Mouse (Mus musculus) limb, embryonic 13.5 days (tissue): ENCODE results near the gene Cped1. TPM values are rescaled to one million over a fixed set of nuclear protein-coding genes. Genes with fewer than 3 reads are reported as not detected.
A peak's percentile ranks its signal among the peaks of the same experiment; 100 is the strongest.

Experiments
- ATAC-seq: fragments of 200-750 bp; cut with Nextera tagmentation; 2 replicates; pipeline ENCODE4 v1.8.0; 2017; ENCODE audit warnings: low read depth, moderate number of reproducible peaks, moderate TSS enrichment; ENCODE audit not compliant: low FRiP score
- H3K27ac ChIP-seq: fragments of 300-500 bp; sonication (generic); 2 replicates; pipeline ENCODE4 v1.5.1; 2015; ENCODE audit warnings: inconsistent platforms, mild to moderate bottlenecking, moderate library complexity
- H3K27me3 ChIP-seq: fragments of 300-500 bp; sonication (generic); 2 replicates; pipeline ENCODE4 v1.6.1; 2015; ENCODE audit warnings: mild to moderate bottlenecking, inconsistent platforms
- H3K36me3 ChIP-seq: fragments of 300-500 bp; sonication (generic); 2 replicates; pipeline ENCODE4 v1.6.1; 2015; ENCODE audit warnings: inconsistent platforms, mild to moderate bottlenecking, moderate library complexity
- H3K4me1 ChIP-seq: fragments of 300-500 bp; sonication (generic); 2 replicates; pipeline ENCODE4 v1.6.1; 2015; ENCODE audit warnings: inconsistent platforms
- H3K4me2 ChIP-seq: fragments of 300-500 bp; sonication (generic); replicated peaks from 2 replicates; pipeline ENCODE4 v1.6.1; 2015; ENCODE audit warnings: inconsistent platforms, mild to moderate bottlenecking, moderate library complexity
- H3K4me3 ChIP-seq: fragments of 300-500 bp; sonication (generic); 2 replicates; pipeline ENCODE4 v1.5.1; 2015; ENCODE audit warnings: moderate library complexity, mild to moderate bottlenecking, inconsistent platforms
- H3K9ac ChIP-seq: fragments of 300-500 bp; sonication (generic); 2 replicates; pipeline ENCODE4 v1.6.1; 2015; ENCODE audit warnings: mild to moderate bottlenecking, inconsistent platforms
- H3K9me3 ChIP-seq: fragments of 300-500 bp; sonication (generic); 2 replicates; pipeline ENCODE4 v1.6.1; 2016; ENCODE audit warnings: inconsistent platforms
- WGBS: fragments of 180-500 bp; shearing (Covaris S2); methylation state at CpG from one replicate; pipeline ENCODE4 v1.1.7; 2015; 5-methylcytosine and 5-hydroxymethylcytosine counted together
- polyA plus RNA-seq: library from polyadenylated mRNA; unstranded; fragments of >200 nt; fragmentation: Nextera tagmentation; extraction: Ambion mirVana; gene quantifications from 2 replicates; pipeline ENCODE4 v1.2.1, GENCODE M21; 2015

Cped1 gene
- polyA plus RNA-seq, 1 experiment from 2014 or later, result 53.5 TPM

GRCm38 (mm10) chr6:21986660-21987331, 1.1 kb downstream of the Cped1 start:
- 2% methylated on average over 24 of the region's 24 CpGs for WGBS

GRCm38 (mm10) chr6:21987554-21987953, 1.8 kb downstream of the Cped1 start:
- H3K9me3 ChIP-seq, result no peaks in the 10 kb centered on the region
- peak overlapping the region; percentile 55 for H3K4me3 ChIP-seq
- ATAC-seq, result no peak
- H3K4me2 ChIP-seq, result peak overlapping the region; percentile 71
- H3K4me1 ChIP-seq, result peaks cover 27% of the 10 kb centered on the region
- 0 out of 2 replicates have a peak, but pooled peaks cover 3% of the 10 kb centered on the region for H3K36me3 ChIP-seq
- WGBS, result 28% methylated on average over 2 of the region's 2 CpGs
- H3K9ac ChIP-seq, result peak overlapping the region; percentile 81
- H3K27ac ChIP-seq, result peak overlapping the region; percentile 93
- no peaks in the 10 kb centered on the region for H3K27me3 ChIP-seq

More at GRCm38 (mm10) chr6:21986660-21987331, 1.1 kb downstream of the Cped1 start:
- Histone ChIP-seq H3K36me3 (no peaks in the 10 kb centered on the region), H3K9me3 (no peaks in the 10 kb centered on the region), H3K4me1 (peaks cover 22% of the 10 kb centered on the region), H3K4me2 (peak overlapping the region; percentile 71), H3K27ac (peak overlapping the region; percentile 93), H3K27me3 (no peaks in the 10 kb centered on the region), H3K4me3 (peak overlapping the region; percentile 55), H3K9ac (peak overlapping the region; percentile 81)
- no peak for ATAC-seq

- Histone ChIP-seq H3K27me3 (no peaks in the 10 kb centered on the region), H3K9ac (peak overlapping the region; percentile 81), H3K4me1 (peaks cover 28% of the 10 kb centered on the region), H3K27ac (peak overlapping the region; percentile 75), H3K4me2 (peak overlapping the region; percentile 71), H3K36me3 (0 out of 2 replicates have a peak, but pooled peaks cover 7% of the 10 kb centered on the region), H3K9me3 (no peaks in the 10 kb centered on the region), H3K4me3 (peak overlapping the region; percentile 55)
- ATAC-seq, result no peak
- WGBS, result 41% methylated on average over 5 of the region's 5 CpGs
These were observed 2.6 kb downstream of the Cped1 start for GRCm38 (mm10) chr6:21988296-21988695.

- Histone ChIP-seq H3K27ac (peak overlapping the region; percentile 75), H3K4me2 (peak overlapping the region; percentile 71), H3K36me3 (0 out of 2 replicates have a peak, but pooled peaks cover 7% of the 10 kb centered on the region), H3K4me3 (peak overlapping the region; percentile 55), H3K9me3 (no peaks in the 10 kb centered on the region), H3K4me1 (peaks cover 28% of the 10 kb centered on the region), H3K9ac (peak overlapping the region; percentile 81), H3K27me3 (no peaks in the 10 kb centered on the region)
- 19% methylated on average over 4 of the region's 4 CpGs for WGBS
- no peak for ATAC-seq
These were observed 3.4 kb downstream of the Cped1 start for GRCm38 (mm10) chr6:21989081-21989480.

GRCm38 (mm10) chr6:21990181-21991135, 4.7 kb downstream of the Cped1 start:
- Histone ChIP-seq H3K27ac (peak overlapping the region; percentile 87), H3K36me3 (0 out of 2 replicates have a peak, but pooled peaks cover 7% of the 10 kb centered on the region), H3K4me3 (peak overlapping the region; percentile 55), H3K4me1 (peaks cover 41% of the 10 kb centered on the region), H3K27me3 (no peaks in the 10 kb centered on the region), H3K9me3 (no peaks in the 10 kb centered on the region), H3K9ac (peak overlapping the region; percentile 63), H3K4me2 (peak overlapping the region; percentile 64)
- WGBS, result 30% methylated on average over 9 of the region's 9 CpGs
- peak; percentile 38; the same call in 1 of the 2 replicates for ATAC-seq

GRCm38 (mm10) chr6:21991151-21991550, 5.4 kb downstream of the Cped1 start:
- Histone ChIP-seq H3K4me1 (peaks cover 46% of the 10 kb centered on the region), H3K9me3 (no peaks in the 10 kb centered on the region), H3K4me2 (peak overlapping the region; percentile 64), H3K27me3 (no peaks in the 10 kb centered on the region), H3K4me3 (peak overlapping the region; percentile 55), H3K27ac (peak overlapping the region; percentile 87; the same call in 1 of the 2 replicates), H3K9ac (no peak overlapping the region; the same call in 1 of the 2 replicates), H3K36me3 (0 out of 2 replicates have a peak, but pooled peaks cover 7% of the 10 kb centered on the region)
- WGBS, result 44% methylated on average over 4 of the region's 4 CpGs
- no peak for ATAC-seq

- ATAC-seq, result no peak
- Histone ChIP-seq H3K36me3 (peaks cover 10% of the 10 kb centered on the region; the same call in 1 of the 2 replicates), H3K4me2 (no peak overlapping the region), H3K4me1 (peaks cover 60% of the 10 kb centered on the region), H3K9ac (no peak overlapping the region), H3K27me3 (no peaks in the 10 kb centered on the region), H3K9me3 (no peaks in the 10 kb centered on the region), H3K4me3 (no peak overlapping the region), H3K27ac (no peak overlapping the region)
- WGBS, result 74% methylated on average over 2 of the region's 2 CpGs
These were observed 7.4 kb downstream of the Cped1 start for GRCm38 (mm10) chr6:21993070-21993469.

- no peaks in the 10 kb centered on the region for H3K9me3 ChIP-seq
- no peak overlapping the region for H3K9ac ChIP-seq
- peaks cover 74% of the 10 kb centered on the region for H3K4me1 ChIP-seq
- no peak overlapping the region for H3K4me3 ChIP-seq
- WGBS, result 27% methylated on average over 4 of the region's 4 CpGs
- H3K4me2 ChIP-seq, result peak overlapping the region; percentile 41; the same call in 1 of the 2 replicates
- peaks cover 3% of the 10 kb centered on the region; the same call in 1 of the 2 replicates for H3K36me3 ChIP-seq
- ATAC-seq, result no peak
- no peaks in the 10 kb centered on the region for H3K27me3 ChIP-seq
- H3K27ac ChIP-seq, result peak overlapping the region; percentile 45; the same call in 1 of the 2 replicates
These were observed 12.4 kb downstream of the Cped1 start for GRCm38 (mm10) chr6:21998131-21998530.

- no peak overlapping the region for H3K4me3 ChIP-seq
- WGBS, result 19% methylated on average over 11 of the region's 11 CpGs
- H3K4me2 ChIP-seq, result peak overlapping the region; percentile 41
- peaks cover 9% of the 10 kb centered on the region for H3K36me3 ChIP-seq
- ATAC-seq, result peak; percentile 54; the same call in 1 of the 2 replicates
- H3K9ac ChIP-seq, result no peak overlapping the region
- H3K4me1 ChIP-seq, result peaks cover 83% of the 10 kb centered on the region
- H3K9me3 ChIP-seq, result no peaks in the 10 kb centered on the region
- H3K27me3 ChIP-seq, result no peaks in the 10 kb centered on the region
- peak overlapping the region; percentile 45; the same call in 1 of the 2 replicates for H3K27ac ChIP-seq
These were observed 13.3 kb downstream of the Cped1 start for GRCm38 (mm10) chr6:21999025-21999424.

GRCm38 (mm10) chr6:22000086-22000485, 14.4 kb downstream of the Cped1 start:
- H3K27me3 ChIP-seq, result no peaks in the 10 kb centered on the region
- H3K9ac ChIP-seq, result no peak overlapping the region
- no peak overlapping the region for H3K4me3 ChIP-seq
- peaks cover 78% of the 10 kb centered on the region for H3K4me1 ChIP-seq
- H3K9me3 ChIP-seq, result no peaks in the 10 kb centered on the region
- H3K27ac ChIP-seq, result no peak overlapping the region
- ATAC-seq, result no peak
- 36% methylated on average over 6 of the region's 6 CpGs for WGBS
- H3K36me3 ChIP-seq, result peaks cover 12% of the 10 kb centered on the region
- H3K4me2 ChIP-seq, result no peak overlapping the region

GRCm38 (mm10) chr6:22000881-22001280, 15.2 kb downstream of the Cped1 start:
- Histone ChIP-seq H3K4me1 (peaks cover 72% of the 10 kb centered on the region), H3K9ac (no peak overlapping the region), H3K36me3 (peaks cover 12% of the 10 kb centered on the region), H3K4me3 (no peak overlapping the region), H3K9me3 (no peaks in the 10 kb centered on the region), H3K27ac (peak overlapping the region; percentile 33; the same call in 1 of the 2 replicates), H3K4me2 (no peak overlapping the region), H3K27me3 (no peaks in the 10 kb centered on the region)
- 76% methylated on average over 3 of the region's 3 CpGs for WGBS
- ATAC-seq, result no peak
